Mouse (Mus musculus) bone marrow, adult 2 months (tissue): ENCODE results near the gene G6pc2.

Experiments
- CTCF ChIP-seq: fragments of 200-500 bp; IDR thresholded peaks from 2 replicates; pipeline ENCODE4 v1.5.1; 2011; ENCODE audit warnings: low read length, control low read depth; ENCODE audit not compliant: control insufficient read depth, insufficient read depth
- POLR2A ChIP-seq: fragments of 200-500 bp; IDR thresholded peaks from 2 replicates; pipeline ENCODE4 v1.6.1; 2011; ENCODE audit warnings: low read depth, mild to moderate bottlenecking, control low read depth, low read length, borderline replicate concordance; ENCODE audit not compliant: control insufficient read depth

DNA sequence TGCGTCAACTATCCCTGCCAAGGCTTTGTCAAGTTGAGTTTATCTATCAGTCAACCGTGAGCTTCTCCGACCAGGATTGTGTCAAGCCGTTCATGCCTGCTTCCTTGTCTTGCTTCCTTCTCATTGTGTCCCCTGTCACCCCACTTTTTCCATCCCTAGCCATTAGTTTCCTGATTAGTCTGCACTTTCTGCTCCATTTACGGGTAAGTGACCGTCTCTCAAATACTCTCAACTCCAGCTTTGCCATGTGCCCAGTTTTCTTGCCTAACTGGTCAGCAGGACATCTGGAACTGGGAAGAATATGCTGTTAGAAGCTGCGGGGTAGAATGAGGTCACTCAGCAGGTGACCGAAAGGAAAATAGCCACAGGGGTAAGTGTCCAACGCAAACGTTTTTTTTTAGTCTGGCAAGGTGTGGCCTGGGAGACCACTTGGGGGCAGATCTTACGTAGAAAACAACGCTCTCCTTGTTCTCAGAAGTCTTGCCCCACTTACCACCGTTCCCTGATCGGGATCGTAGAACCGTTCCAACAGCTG, 37.4 kb downstream of the G6pc2 start:
- TF ChIP-seq POLR2A = no peak
- no peak for TF ChIP-seq CTCF
